Mouse (Mus musculus) heart, postnatal 4 days (tissue): Measurements from ENCODE around the gene Gm6034. TPM values are rescaled to one million over a fixed set of nuclear protein-coding genes. Genes with fewer than 3 reads are reported as not detected.
"Not testable (repeated sequence)": the region's sequence is repeated elsewhere in the genome, so short reads cannot be mapped to it uniquely, and the experiment has no call there.

ENCODE experiments used
- DNase-seq: peaks from one replicate; pipeline ENCODE4 v3.0.0; 2021
- total RNA-seq, 2 experiments: library from RNA; stranded (reverse); gene quantifications; 2 replicates each; pipeline ENCODE4 v1.2.3; 2021

The Gm6034 gene
- total RNA-seq, 2 experiments from 2014 or later = not detected

GRCm38 (mm10) chr17:36082519-36083232, 39.9 kb downstream of the Gm6034 start:
- not testable (repeated sequence) for DNase-seq

DNA sequence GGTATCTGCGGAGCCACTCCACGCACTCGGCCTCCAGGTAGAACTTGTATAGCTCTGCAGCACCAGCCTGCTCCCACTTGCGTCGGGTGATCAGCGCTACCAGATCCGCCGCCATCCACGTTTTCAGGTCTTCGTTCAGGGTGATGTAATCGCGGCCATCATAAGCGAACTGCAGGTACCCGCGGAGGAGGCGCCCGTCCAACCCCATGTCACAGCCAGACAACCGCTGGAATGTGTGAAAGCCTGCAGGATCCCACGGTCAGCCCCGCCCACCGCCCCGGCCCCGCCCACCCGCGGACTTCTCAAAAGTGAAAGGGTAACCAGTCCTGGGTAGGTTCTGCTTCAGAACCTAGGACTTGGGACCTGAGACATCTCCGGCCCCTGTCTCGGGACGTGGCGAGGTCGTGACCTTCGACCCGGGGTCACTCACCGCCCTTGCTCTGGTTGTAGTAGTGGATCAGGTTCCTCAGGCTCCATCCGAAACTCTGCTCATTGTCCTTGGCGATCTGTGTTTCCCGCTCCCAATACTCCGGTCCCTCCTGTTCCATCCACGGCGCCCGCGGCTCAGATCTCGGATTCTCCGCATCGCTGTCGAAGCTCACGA, 40.6 kb downstream of the Gm6034 start:
- DNase-seq = no peak

DNA sequence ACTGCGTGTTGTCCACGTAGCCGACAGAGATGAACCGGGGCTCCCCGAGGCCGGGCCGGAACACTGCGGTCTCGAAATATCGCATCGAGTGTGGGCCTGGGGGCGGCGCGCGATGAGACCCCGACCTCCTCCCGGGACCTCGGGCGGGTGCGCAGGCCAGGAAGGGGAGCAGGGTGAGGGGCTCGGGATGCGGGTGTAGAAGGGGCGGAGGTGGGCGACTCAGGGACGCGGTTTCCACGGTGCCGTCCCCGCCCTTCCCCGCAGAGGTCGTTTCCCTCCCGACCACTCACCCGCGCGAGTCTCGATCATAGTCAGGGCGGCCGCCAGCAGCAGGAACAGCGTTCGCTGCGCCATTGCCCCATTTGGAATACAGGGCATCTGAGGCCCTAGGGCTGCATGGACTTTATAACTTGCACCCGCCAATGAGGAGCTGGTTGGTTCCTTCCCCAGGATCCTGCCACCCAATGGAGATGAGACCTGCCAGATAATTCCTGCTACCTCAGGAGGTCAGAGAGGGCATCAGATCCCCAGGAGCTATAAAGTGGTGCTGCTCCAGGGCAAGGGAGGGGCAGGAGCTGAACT, 41.2 kb downstream of the Gm6034 start:
- DNase-seq = no peak

GRCm38 (mm10) chr17:36085976-36086375, 43.2 kb downstream of the Gm6034 start:
- DNase-seq = not testable (repeated sequence)

DNA sequence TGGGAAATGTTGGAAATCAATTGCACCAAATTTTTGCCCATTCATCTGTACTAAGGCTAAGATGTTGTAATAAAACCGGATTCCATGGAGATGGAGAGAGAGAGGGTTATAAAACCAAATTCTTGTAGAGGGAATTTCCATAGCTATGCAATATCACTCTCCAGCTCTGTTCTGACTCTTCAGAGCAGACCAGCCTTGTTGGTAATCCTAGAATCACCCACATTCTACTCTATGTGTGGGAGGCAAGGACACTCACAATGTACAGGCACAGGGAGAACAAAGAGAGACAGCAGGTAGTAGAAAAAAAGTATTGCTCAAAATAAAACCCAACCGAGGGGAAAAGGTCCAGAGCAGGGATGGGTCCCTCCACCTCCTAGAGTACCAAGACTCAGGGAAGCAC, 49.2 kb downstream of the Gm6034 start:
- DNase-seq = not testable (repeated sequence)

DNA sequence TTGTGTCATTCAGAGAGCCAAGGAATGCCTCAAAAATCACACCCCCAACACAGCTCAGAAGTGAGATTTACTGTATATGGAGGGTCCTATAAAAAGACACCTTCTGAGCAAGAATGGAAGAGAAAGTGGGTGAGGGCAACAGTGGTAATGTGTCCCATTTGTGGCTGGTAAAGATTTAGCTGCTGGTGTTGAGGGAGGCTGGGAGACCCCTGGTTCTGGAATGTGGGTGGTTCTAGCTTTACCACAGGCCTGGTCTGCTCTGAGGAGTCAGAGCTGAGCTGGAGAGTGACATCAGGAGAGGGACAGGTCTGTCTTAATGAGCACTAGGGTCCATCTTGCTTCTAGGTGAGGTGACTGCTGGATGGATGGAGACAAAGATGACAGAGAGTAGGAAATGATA, 49.8 kb downstream of the Gm6034 start:
- DNase-seq = not testable (repeated sequence)

DNA sequence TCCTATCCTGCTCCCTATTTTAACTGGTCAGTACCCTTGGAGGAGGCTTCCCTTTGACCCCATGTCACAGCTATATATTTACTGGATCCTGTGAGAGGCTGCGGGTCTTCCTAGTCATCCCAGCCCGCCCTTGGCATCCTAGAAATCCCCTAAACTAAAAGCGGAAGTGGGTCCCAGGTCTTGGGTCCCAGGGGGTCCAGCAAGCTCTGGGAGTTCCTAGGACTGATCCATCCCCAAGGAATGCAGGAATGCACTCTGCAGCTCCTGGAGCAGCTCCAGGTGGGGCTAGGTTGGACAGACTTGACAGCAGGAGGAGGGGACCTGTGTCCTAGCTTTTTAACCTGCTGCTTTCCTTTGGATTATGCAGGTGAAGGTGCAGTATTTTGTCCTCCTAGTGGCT, 51.2 kb downstream of the Gm6034 start:
- DNase-seq = no peak

- not testable (repeated sequence) for DNase-seq
Observed at GRCm38 (mm10) chr17:36099603-36100002, 56.8 kb downstream of the Gm6034 start.

DNA sequence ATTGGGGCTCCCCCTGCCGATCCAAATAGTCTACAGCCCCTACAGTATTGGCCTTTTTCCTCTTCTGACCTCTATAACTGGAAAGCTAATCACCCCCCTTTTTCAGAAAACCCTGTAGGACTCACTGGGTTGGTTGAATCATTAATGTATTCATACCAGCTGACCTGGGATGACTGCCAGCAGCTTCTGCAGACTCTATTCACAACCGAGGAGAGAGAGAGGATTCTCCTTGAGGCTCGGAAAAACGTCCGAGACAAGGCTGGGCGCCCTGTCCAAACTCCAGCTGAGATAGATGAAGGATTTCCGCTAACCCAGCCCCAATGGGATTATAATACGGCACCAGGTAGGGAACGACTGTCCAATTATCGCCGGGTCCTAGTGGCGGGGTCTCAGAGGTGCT, 59.3 kb downstream of the Gm6034 start:
- DNase-seq = not testable (repeated sequence)

Other genes with a start within 250 kb of the Gm6034 start
- gene Ier3, start 221.3 kb upstream of the Gm6034 start, total RNA-seq = 10 to 100 TPM; 39.7 to 42.5 TPM
- gene Flot1, start 219.7 kb upstream of the Gm6034 start, total RNA-seq = 100 to 1,000 TPM in 1 of 2 experiments, 10 to 100 TPM in 1; 97.8 to 105 TPM
- gene Tubb5, start 204.7 kb upstream of the Gm6034 start, total RNA-seq = 100 to 1,000 TPM; 908 to 913 TPM
- 10 to 100 TPM; 37.9 to 40.6 TPM for gene Mdc1, start 201.4 kb upstream of the Gm6034 start, total RNA-seq
- gene Nrm, start 181.6 kb upstream of the Gm6034 start, total RNA-seq = 10 to 100 TPM; 26.3 to 32.2 TPM
- 10 to 100 TPM; 32.6 to 32.7 TPM for gene Ppp1r18, start 177.4 kb upstream of the Gm6034 start, total RNA-seq
- gene Dhx16, start 163.1 kb upstream of the Gm6034 start, total RNA-seq = 10 to 100 TPM; 24.2 to 25.1 TPM
- gene 2310061I04Rik, start 145.5 kb upstream of the Gm6034 start, total RNA-seq = 10 to 100 TPM; 45.0 to 47.0 TPM
- gene Atat1, start 132.9 kb upstream of the Gm6034 start, total RNA-seq = 10 to 100 TPM; 18.7 to 23.0 TPM
- 10 to 100 TPM; 56.1 to 58.3 TPM for gene Mrps18b, start 126.6 kb upstream of the Gm6034 start, total RNA-seq
- gene Ppp1r10, start 126.5 kb upstream of the Gm6034 start, total RNA-seq = 10 to 100 TPM; 49.2 to 58.5 TPM
- gene Abcf1, start 73.2 kb upstream of the Gm6034 start, total RNA-seq = 10 to 100 TPM; 71.0 to 73.9 TPM
- 10 to 100 TPM; 38.4 to 38.6 TPM for gene Gnl1, start 63.1 kb upstream of the Gm6034 start, total RNA-seq
- 10 to 100 TPM; 12.9 TPM for gene Prr3, start 62.7 kb upstream of the Gm6034 start, total RNA-seq
- gene H2-T24, start 22.4 kb upstream of the Gm6034 start, total RNA-seq = 1 to 10 TPM; 1.1 to 1.6 TPM
- 1 to 10 TPM; 7.7 to 9.5 TPM for gene H2-T23, start 10.1 kb upstream of the Gm6034 start, total RNA-seq
- gene H2-T22, start 214 bp upstream of the Gm6034 start, total RNA-seq = 1 to 10 TPM; 7.9 to 9.3 TPM
- gene Gm11127, start 15.4 kb downstream of the Gm6034 start, total RNA-seq = 1 to 10 TPM in 1 of 2 experiments, under 1 TPM in 1; 0.98 to 1.1 TPM
- not detected for gene Gm19684, start 78.7 kb downstream of the Gm6034 start, total RNA-seq
- not detected for gene Gm7030, start 86.5 kb downstream of the Gm6034 start, total RNA-seq
- gene Gm8909, start 125.6 kb downstream of the Gm6034 start, total RNA-seq = not detected
- not detected for gene H2-T3, start 147.3 kb downstream of the Gm6034 start, total RNA-seq
- gene Rpp21, start 215.1 kb downstream of the Gm6034 start, total RNA-seq = 10 to 100 TPM; 35.0 to 43.1 TPM
- 1 to 10 TPM; 8.3 TPM for gene Trim39, start 229.3 kb downstream of the Gm6034 start, total RNA-seq
- not detected for gene H2-M10.2, start 243.5 kb downstream of the Gm6034 start, total RNA-seq